Mouse (Mus musculus): ENCODE measurements around the gene Plbd2. TPM values are rescaled to one million over a fixed set of nuclear protein-coding genes. Genes with fewer than 3 reads are reported as not detected.

Gene Plbd2
- polyA plus RNA-seq, 1 experiment from 2014 or later, result 49.6 TPM

DNA sequence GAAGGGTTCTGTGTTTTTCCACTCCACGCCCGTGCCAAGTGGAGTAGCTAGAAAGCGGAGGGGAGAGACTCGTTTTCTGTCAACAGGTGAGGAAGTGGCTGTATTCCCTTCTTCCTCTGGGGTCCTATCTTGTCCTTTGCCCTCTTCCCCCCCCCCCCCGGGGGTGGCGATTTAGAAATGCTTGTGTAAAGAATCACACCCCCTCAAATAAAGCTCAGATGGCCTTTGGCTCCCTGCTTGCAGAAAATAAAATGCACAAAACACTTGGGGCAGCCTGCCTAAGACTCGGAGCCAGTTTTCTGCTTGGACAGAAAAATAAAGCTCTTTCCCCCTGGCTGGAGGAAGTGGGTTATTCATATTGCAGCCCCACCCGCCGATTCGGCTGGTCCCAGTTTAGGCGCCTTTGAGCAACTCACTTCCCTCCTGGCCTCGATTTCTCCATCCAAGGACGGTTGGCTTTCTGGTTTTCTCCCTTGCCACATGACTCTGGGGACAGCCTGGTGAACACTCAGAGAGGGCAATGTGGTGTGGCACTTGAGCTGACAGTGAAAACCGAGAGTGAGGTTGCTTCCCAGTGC is 8.3 kb upstream of the Plbd2 start:
- Histone ChIP-seq H3K4me1 (ENCODE audit: insufficient read depth) (peaks cover 14% of the 10 kb centered on the region), H3K27ac (ENCODE audit: low read depth) (no peak overlapping the region), H3K4me3 (ENCODE audit: low read depth, low read length) (peak overlapping the region; percentile 51), H3K4me2 (peak overlapping the region; percentile 74), H3K9me3 (ENCODE audit: low read depth, low read length) (no peaks in the 10 kb centered on the region), H3K36me3 (ENCODE audit: insufficient read depth) (no peaks in the 10 kb centered on the region), H3K27me3 (ENCODE audit: insufficient read depth, low read length) (no peaks in the 10 kb centered on the region), H3K9ac (peak overlapping the region; percentile 1)
- TF ChIP-seq CTCF (IDR thresholded peaks at IDR 0.05; ENCODE audit: low read depth), result no peak
- ATAC-seq (ENCODE audit: insufficient read depth) (0 out of 2 replicates have a peak, but pooled peaks have one; percentile 0), DNase-seq (peak; percentile 30)
- WGBS, result 20% methylated on average over 14 of the region's 14 CpGs

DNA sequence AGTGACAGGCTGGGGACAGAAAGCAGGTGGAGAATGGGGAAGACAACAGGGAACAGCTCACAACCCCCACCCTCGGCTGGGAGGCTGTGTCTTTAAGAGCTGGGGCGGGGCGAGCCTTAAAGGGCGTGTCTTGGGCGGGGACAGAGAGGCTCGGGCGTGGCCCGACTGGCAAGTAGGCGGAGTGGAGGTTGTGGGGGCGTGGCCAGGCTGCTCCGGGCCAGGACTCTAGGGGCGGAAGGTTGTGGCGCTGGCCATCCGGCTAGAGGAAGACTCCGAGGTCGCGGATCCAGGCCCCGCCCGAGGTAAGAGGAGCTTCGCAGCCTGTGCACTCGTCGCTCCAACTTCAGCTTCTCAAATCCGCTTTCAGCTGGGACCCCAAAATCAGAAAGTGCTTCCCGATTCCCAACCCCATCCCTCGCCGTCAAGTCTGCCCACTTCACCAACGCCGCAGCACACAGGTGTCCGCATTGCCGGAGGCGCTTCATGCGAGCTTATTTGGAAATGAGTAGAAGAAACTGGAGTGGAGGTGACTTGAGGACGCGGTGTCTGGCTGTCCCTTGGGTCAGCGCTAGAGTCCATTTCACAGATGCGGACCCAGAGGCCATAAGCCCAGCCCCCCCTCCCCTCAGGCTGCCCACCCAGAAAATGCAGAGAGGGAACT is 7.7 kb upstream of the Plbd2 start, which contains the start of gene Slc8b1:
Gene Slc8b1 (plus strand): TSS at position 187 of the 661 bp plus-strand sequence.
- ATAC-seq (ENCODE audit: insufficient read depth), result peak; percentile 81
- WGBS, result 1% methylated on average over 36 of the region's 36 CpGs

DNA sequence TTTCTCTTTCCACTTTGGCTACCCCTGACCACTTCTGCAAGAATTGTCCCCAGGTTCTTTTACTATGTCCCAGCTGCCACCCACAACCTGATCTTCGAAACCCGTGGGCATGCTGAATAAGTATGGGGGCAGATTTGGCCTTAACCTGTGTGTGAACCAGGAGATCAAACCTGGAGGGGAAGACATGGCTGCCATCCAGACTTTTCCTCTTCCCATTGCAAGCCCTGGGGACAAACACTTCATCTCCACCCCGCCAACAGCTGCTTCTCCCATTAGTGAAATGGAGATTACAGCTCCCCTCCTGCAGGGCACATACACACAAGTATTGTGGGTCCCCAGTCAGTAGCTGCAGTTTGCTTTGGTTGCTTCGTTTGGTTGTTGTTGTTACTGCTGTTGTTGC is 3.9 kb upstream of the Plbd2 start:
- H3K27me3 ChIP-seq (ENCODE audit: insufficient read depth, low read length), result no peaks in the 10 kb centered on the region
- no peak overlapping the region for H3K4me3 ChIP-seq (ENCODE audit: low read depth, low read length)
- H3K9me3 ChIP-seq (ENCODE audit: low read depth, low read length), result no peaks in the 10 kb centered on the region
- H3K4me2 ChIP-seq, result no peak overlapping the region
- WGBS, result 50% methylated on average over 4 of the region's 4 CpGs
- no peak overlapping the region for H3K9ac ChIP-seq
- no peak for ATAC-seq (ENCODE audit: insufficient read depth)
- no peak overlapping the region for H3K27ac ChIP-seq (ENCODE audit: low read depth)
- no peak for TF ChIP-seq CTCF (IDR thresholded peaks at IDR 0.05; ENCODE audit: low read depth)
- peak; percentile 24 for DNase-seq
- H3K36me3 ChIP-seq (ENCODE audit: insufficient read depth), result no peaks in the 10 kb centered on the region
- peaks cover 9% of the 10 kb centered on the region; the same call in 1 of the 2 replicates for H3K4me1 ChIP-seq (ENCODE audit: insufficient read depth)

More for the DNA sequence above, 7.7 kb upstream of the Plbd2 start, which contains the start of gene Slc8b1:
- peak; percentile 98 for DNase-seq
- Histone ChIP-seq H3K4me3 (ENCODE audit: low read depth, low read length) (peak within 1 kb of the TSS; percentile 51), H3K4me2 (peak within 1 kb of the TSS; percentile 74), H3K4me1 (ENCODE audit: insufficient read depth) (peaks cover 14% of the 10 kb centered on the region), H3K9ac (peak within 1 kb of the TSS; percentile 44), H3K27ac (ENCODE audit: low read depth) (no peak within 1 kb of the TSS), H3K36me3 (ENCODE audit: insufficient read depth) (no peaks in the 10 kb centered on the region), H3K27me3 (ENCODE audit: insufficient read depth, low read length) (no peaks in the 10 kb centered on the region), H3K9me3 (ENCODE audit: low read depth, low read length) (no peaks in the 10 kb centered on the region)
- no peak for TF ChIP-seq CTCF (IDR thresholded peaks at IDR 0.05; ENCODE audit: low read depth)

DNA sequence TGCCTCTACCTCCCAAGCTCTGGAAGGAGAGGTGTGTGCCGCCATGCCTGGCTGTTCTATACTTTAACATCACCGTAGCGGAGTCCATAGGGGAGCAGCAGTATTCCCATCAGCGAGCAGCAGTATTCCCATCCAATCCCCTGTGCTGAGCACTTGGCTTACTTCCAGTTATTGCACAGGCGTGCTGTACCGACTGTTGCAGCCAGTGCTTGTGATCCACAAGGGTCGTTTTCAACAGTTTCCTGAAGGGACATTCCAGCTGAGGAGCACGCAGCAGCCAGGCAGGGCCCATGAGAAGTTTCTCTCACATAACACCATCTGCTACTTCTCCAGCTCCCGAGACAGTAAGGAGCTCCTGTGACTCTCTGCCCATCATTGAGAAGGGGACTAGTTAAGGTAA is 3.1 kb upstream of the Plbd2 start:
- peaks cover 13% of the 10 kb centered on the region; the same call in 1 of the 2 replicates for H3K4me1 ChIP-seq (ENCODE audit: insufficient read depth)
- H3K27ac ChIP-seq (ENCODE audit: low read depth), result no peak overlapping the region
- no peak for ATAC-seq (ENCODE audit: insufficient read depth)
- no peaks in the 10 kb centered on the region for H3K36me3 ChIP-seq (ENCODE audit: insufficient read depth)
- TF ChIP-seq CTCF (IDR thresholded peaks at IDR 0.05; ENCODE audit: low read depth), result no peak
- no peak overlapping the region for H3K9ac ChIP-seq
- no peaks in the 10 kb centered on the region for H3K9me3 ChIP-seq (ENCODE audit: low read depth, low read length)
- DNase-seq, result peak; percentile 80
- no peaks in the 10 kb centered on the region for H3K27me3 ChIP-seq (ENCODE audit: insufficient read depth, low read length)
- H3K4me3 ChIP-seq (ENCODE audit: low read depth, low read length), result no peak overlapping the region
- H3K4me2 ChIP-seq, result no peak overlapping the region
- WGBS, result 38% methylated on average over 9 of the region's 9 CpGs

DNA sequence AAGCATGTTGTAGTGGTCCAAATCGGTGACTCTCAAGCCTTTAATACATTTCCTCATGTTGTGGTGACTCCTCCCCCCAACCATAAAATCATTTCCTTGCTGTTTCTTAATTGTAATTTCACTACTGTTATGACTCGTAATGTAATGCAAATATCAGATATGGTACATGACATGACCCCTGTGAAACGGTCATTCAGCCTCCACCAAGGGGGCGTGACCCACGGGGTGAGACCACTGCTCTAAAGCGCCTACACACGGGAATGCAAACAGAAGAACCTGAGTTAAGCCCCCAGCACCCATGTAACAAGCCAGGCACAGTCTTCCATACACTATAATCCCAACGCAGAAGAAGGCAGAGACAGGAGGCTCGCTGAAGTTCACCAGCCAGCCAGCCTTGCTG is 2.4 kb upstream of the Plbd2 start:
- no peak overlapping the region for H3K27ac ChIP-seq (ENCODE audit: low read depth)
- no peak for DNase-seq
- no peaks in the 10 kb centered on the region for H3K9me3 ChIP-seq (ENCODE audit: low read depth, low read length)
- peaks cover 13% of the 10 kb centered on the region; the same call in 1 of the 2 replicates for H3K4me1 ChIP-seq (ENCODE audit: insufficient read depth)
- no peaks in the 10 kb centered on the region for H3K27me3 ChIP-seq (ENCODE audit: insufficient read depth, low read length)
- H3K36me3 ChIP-seq (ENCODE audit: insufficient read depth), result no peaks in the 10 kb centered on the region
- H3K4me2 ChIP-seq, result peak overlapping the region; percentile 36; the same call in 1 of the 2 replicates
- no peak overlapping the region for H3K4me3 ChIP-seq (ENCODE audit: low read depth, low read length)
- H3K9ac ChIP-seq, result no peak overlapping the region
- no peak for ATAC-seq (ENCODE audit: insufficient read depth)
- WGBS, result 62% methylated on average over 9 of the region's 9 CpGs
- no peak for TF ChIP-seq CTCF (IDR thresholded peaks at IDR 0.05; ENCODE audit: low read depth)

DNA sequence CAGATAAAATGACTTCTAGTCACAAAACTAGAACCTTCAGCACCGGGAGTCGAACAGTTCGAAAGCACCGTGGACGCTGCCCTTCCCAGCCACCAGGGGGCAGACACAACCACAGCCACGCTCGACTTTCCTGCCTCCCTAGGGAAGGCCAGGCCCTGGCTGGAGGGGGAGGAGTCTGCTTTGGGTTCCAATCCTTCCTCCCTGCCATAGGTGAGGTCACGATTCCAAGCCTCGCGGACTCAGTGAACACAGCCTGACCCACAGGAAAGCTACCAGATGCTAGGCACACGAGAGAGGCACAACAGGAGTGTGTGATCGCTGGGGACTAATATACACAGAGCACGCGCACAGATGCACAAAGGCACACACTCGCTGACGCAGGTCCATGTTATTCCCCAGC is 1.9 kb upstream of the Plbd2 start:
- Histone ChIP-seq H3K27ac (ENCODE audit: low read depth) (no peak overlapping the region), H3K4me1 (ENCODE audit: insufficient read depth) (peaks cover 10% of the 10 kb centered on the region; the same call in 1 of the 2 replicates), H3K4me3 (ENCODE audit: low read depth, low read length) (no peak overlapping the region), H3K27me3 (ENCODE audit: insufficient read depth, low read length) (no peaks in the 10 kb centered on the region), H3K4me2 (peak overlapping the region; percentile 36; the same call in 1 of the 2 replicates), H3K9me3 (ENCODE audit: low read depth, low read length) (no peaks in the 10 kb centered on the region), H3K9ac (no peak overlapping the region), H3K36me3 (ENCODE audit: insufficient read depth) (no peaks in the 10 kb centered on the region)
- DNase-seq (peak; percentile 85), ATAC-seq (ENCODE audit: insufficient read depth) (0 out of 2 replicates have a peak, but pooled peaks have one; percentile 6)
- 20% methylated on average over 16 of the region's 16 CpGs for WGBS
- TF ChIP-seq CTCF (IDR thresholded peaks at IDR 0.05; ENCODE audit: low read depth), result peak; percentile 96

DNA sequence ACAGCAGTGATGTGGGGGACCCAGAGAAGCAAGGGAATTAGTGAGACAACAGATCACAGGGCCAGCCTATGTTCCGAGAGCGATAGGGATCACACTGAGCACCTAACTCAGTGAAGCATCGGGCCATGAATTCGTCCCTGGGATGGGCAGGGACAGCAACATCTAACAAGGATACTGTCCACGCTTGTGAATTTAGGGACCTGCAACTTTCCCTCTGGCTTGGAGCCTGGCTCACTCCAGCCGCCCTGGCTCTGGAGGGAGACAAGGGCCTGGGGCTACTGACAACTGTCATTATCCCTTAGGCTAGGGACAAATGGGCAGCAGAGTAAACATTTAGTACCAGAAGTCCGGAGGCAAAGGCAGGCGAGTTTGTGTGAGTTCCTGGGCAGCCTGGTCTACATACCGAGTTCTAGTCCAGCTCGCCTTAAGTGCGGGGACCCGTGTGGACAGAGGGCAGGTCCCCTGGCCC is 716 bp downstream of the Plbd2 start:
- H3K27ac ChIP-seq (ENCODE audit: low read depth), result no peak overlapping the region
- TF ChIP-seq CTCF (IDR thresholded peaks at IDR 0.05; ENCODE audit: low read depth), result no peak
- H3K27me3 ChIP-seq (ENCODE audit: insufficient read depth, low read length), result no peaks in the 10 kb centered on the region
- peak overlapping the region; percentile 87 for H3K9ac ChIP-seq
- H3K4me3 ChIP-seq (ENCODE audit: low read depth, low read length), result peak overlapping the region; percentile 93
- 6% methylated on average over 12 of the region's 12 CpGs for WGBS
- peak; percentile 6; the same call in 1 of the 2 replicates for ATAC-seq (ENCODE audit: insufficient read depth)
- H3K4me2 ChIP-seq, result peak overlapping the region; percentile 98
- peaks cover 10% of the 10 kb centered on the region; the same call in 1 of the 2 replicates for H3K4me1 ChIP-seq (ENCODE audit: insufficient read depth)
- no peaks in the 10 kb centered on the region for H3K36me3 ChIP-seq (ENCODE audit: insufficient read depth)
- DNase-seq, result no peak
- H3K9me3 ChIP-seq (ENCODE audit: low read depth, low read length), result no peaks in the 10 kb centered on the region
